Mouse (Mus musculus) ES-Bruce4 (cell line): Measurements from ENCODE around the gene Itgb3.

Experiments
- CTCF ChIP-seq: IDR thresholded peaks from one replicate; pipeline ENCODE4 v1.8.1; 2011; ENCODE audit warnings: low read depth, low read length
- EP300 ChIP-seq: IDR thresholded peaks from 2 replicates; pipeline ENCODE4 v1.6.1; 2011; ENCODE audit warnings: low read depth, low read length; ENCODE audit not compliant: insufficient read depth

DNA sequence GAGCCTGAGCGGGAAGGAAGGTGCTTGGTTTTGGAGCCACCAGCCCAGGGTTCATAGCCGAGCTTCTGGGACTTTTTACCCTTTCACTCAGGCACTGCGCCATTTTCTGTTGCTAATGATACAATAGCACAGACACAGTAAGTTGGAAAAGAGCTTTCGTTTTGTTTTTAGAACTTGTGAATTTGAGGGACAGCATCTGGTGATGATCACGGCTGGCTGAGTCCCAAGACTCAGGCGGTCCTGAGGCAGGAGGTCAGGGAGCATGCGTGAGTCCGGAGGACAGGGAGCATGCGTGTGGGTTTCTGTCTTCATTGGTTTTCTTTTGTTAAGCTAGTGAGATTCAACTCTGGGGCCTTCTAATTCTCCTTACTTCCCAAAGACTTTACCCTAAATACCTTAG, 31.8 kb downstream of the Itgb3 start:
- TF ChIP-seq CTCF (no peak), EP300 (no peak)
